Mouse (Mus musculus) bone marrow macrophage, adult 2 months (primary cell): Measurements from ENCODE around the gene Tenm3. TPM values are rescaled to one million over a fixed set of nuclear protein-coding genes. Genes with fewer than 3 reads are reported as not detected.

Experiments
- H3K27ac ChIP-seq: 2 replicates; pipeline ENCODE4 v1.5.1; 2012; ENCODE audit warnings: low read depth, low read length; ENCODE audit not compliant: insufficient read depth
- H3K4me1 ChIP-seq: 2 replicates; pipeline ENCODE4 v1.6.1; 2012; ENCODE audit warnings: low read length; ENCODE audit not compliant: control insufficient read depth, insufficient read depth
- H3K4me3 ChIP-seq: 2 replicates; pipeline ENCODE4 v1.5.1; 2012; ENCODE audit warnings: mild to moderate bottlenecking, low read length, moderate library complexity; ENCODE audit not compliant: insufficient read depth
- CTCF ChIP-seq: IDR thresholded peaks from 2 replicates; pipeline ENCODE4 v1.5.1; 2012; ENCODE audit warnings: low read depth, mild to moderate bottlenecking, low read length, moderate library complexity
- POLR2A ChIP-seq: IDR thresholded peaks from 2 replicates; pipeline ENCODE4 v1.6.1; 2012; ENCODE audit warnings: mild to moderate bottlenecking, low read depth, low read length, borderline replicate concordance
- polyA plus RNA-seq: library from polyadenylated mRNA; stranded (reverse); fragments of >200 nt; gene quantifications from 2 replicates; pipeline ENCODE4 v1.2.4, GENCODE M21; 2012; ENCODE audit not compliant: missing spikeins, insufficient read depth, insufficient read length

The Tenm3 gene
- polyA plus RNA-seq, 1 experiment, result not detected

- H3K4me3 ChIP-seq, result no peak overlapping the region
- H3K4me1 ChIP-seq, result no peaks in the 10 kb centered on the region
- TF ChIP-seq CTCF (no peak), POLR2A (no peak)
- H3K27ac ChIP-seq, result no peak overlapping the region
Measured at GRCm38 (mm10) chr8:48451247-48451635, 392.5 kb downstream of the Tenm3 start.

GRCm38 (mm10) chr8:48450397-48451246, 393.1 kb downstream of the Tenm3 start:
- TF ChIP-seq POLR2A, result no peak
- no peak for TF ChIP-seq CTCF
- Histone ChIP-seq H3K27ac (no peak overlapping the region), H3K4me1 (no peaks in the 10 kb centered on the region), H3K4me3 (no peak overlapping the region)

GRCm38 (mm10) chr8:48449625-48450024, 394.1 kb downstream of the Tenm3 start:
- Histone ChIP-seq H3K4me1 (no peaks in the 10 kb centered on the region), H3K27ac (no peak overlapping the region), H3K4me3 (no peak overlapping the region)
- TF ChIP-seq CTCF (no peak), POLR2A (no peak)

GRCm38 (mm10) chr8:48445690-48446089, 398.1 kb downstream of the Tenm3 start:
- TF ChIP-seq CTCF, result no peak
- no peak for TF ChIP-seq POLR2A
- Histone ChIP-seq H3K4me1 (no peaks in the 10 kb centered on the region), H3K27ac (no peak overlapping the region)

GRCm38 (mm10) chr8:48439491-48439890, 404.3 kb downstream of the Tenm3 start:
- Histone ChIP-seq H3K27ac (no peak overlapping the region), H3K4me1 (no peaks in the 10 kb centered on the region), H3K4me3 (no peak overlapping the region)
- no peak for TF ChIP-seq POLR2A
- no peak for TF ChIP-seq CTCF

More at GRCm38 (mm10) chr8:48445690-48446089, 398.1 kb downstream of the Tenm3 start:
- no peak overlapping the region for H3K4me3 ChIP-seq

- Histone ChIP-seq H3K4me3 (no peak overlapping the region), H3K4me1 (no peaks in the 10 kb centered on the region), H3K27ac (no peak overlapping the region)
- TF ChIP-seq POLR2A (no peak), CTCF (no peak)
Measured at GRCm38 (mm10) chr8:48437523-48438207, 406.1 kb downstream of the Tenm3 start.

- Histone ChIP-seq H3K4me1 (no peaks in the 10 kb centered on the region), H3K4me3 (no peak overlapping the region), H3K27ac (no peak overlapping the region)
- no peak for TF ChIP-seq CTCF
- TF ChIP-seq POLR2A, result no peak
Measured at GRCm38 (mm10) chr8:48425101-48425500, 418.6 kb downstream of the Tenm3 start.

GRCm38 (mm10) chr8:48417714-48418113, 426.0 kb downstream of the Tenm3 start:
- TF ChIP-seq POLR2A (no peak), CTCF (no peak)
- H3K27ac ChIP-seq, result no peak overlapping the region
- no peaks in the 10 kb centered on the region for H3K4me1 ChIP-seq
- H3K4me3 ChIP-seq, result no peak overlapping the region

GRCm38 (mm10) chr8:48410916-48411315, 432.8 kb downstream of the Tenm3 start:
- no peaks in the 10 kb centered on the region for H3K4me1 ChIP-seq

GRCm38 (mm10) chr8:48400572-48400972, 443.2 kb downstream of the Tenm3 start:
- TF ChIP-seq CTCF (no peak), POLR2A (no peak)
- Histone ChIP-seq H3K27ac (no peak overlapping the region), H3K4me1 (no peaks in the 10 kb centered on the region), H3K4me3 (no peak overlapping the region)

More at GRCm38 (mm10) chr8:48410916-48411315, 432.8 kb downstream of the Tenm3 start:
- TF ChIP-seq CTCF (no peak), POLR2A (no peak)
- H3K27ac ChIP-seq, result no peak overlapping the region
- no peak overlapping the region for H3K4me3 ChIP-seq
